Mouse (Mus musculus): ENCODE data around the gene Rev3l. TPM values are rescaled to one million over a fixed set of nuclear protein-coding genes. Genes with fewer than 3 reads are reported as not detected.
"Not testable (repeated sequence)": the region's sequence is repeated elsewhere in the genome, so short reads cannot be mapped to it uniquely, and the experiment has no call there.

Rev3l gene
- polyA plus RNA-seq, 1 experiment: 31.1 TPM

DNA sequence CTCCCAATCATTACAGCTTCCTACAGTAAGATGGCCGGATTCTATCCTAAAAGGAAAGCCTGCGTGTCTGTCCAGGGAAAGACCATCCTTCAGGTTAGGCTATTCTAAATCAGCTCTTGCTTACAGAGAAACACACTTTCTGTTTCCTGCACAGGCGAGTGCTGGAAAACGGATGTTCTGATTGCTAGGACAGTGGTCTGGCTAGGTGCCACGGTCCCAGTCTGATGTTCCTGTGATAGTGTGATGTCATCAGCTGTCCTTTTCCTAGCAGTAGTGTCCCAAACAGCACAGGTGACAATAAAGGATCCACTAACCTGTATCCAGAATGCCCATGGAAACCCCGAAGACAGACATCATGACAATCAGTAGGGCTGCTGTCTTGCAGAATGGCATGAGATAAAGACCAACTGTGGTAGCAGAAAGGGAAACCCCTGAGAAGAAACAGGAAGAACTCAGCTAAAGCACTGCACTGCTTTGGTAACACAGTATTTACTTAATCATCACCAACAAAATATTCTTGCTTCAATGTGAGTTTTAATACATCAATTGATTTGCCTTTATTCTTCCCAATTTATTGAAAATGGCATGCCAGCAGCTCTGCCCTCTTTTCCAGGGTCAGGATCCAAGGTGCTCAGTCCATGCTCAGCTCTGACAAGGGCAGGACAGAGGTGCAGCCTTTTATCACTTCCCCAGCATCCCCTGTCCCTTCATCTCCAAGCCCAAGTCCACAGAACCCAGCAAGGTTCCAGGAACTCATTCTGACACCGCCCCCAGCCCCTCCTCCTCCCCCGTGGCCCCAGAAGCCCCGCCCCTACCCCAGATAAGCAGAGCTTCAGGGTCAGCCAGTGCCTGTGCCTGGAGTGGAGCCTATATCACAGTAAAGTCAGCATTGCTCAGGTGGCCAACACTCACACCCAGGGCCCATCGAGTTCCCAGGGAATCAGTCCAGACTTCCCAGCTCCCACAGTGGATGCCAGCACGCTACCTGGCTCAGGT is 162.1 kb downstream of the Rev3l start:
- Histone ChIP-seq H3K27ac (ENCODE audit: insufficient read depth, low read length) (no peak overlapping the region), H3K4me3 (ENCODE audit: insufficient read depth, low read length) (no peak overlapping the region), H3K4me1 (ENCODE audit: control insufficient read depth, insufficient read depth, low read length) (no peaks in the 10 kb centered on the region; the same call in 1 of the 2 replicates)
- TF ChIP-seq POLR2A (IDR thresholded peaks at IDR 0.05; ENCODE audit: extremely low read depth, insufficient read depth, low read length) (no peak), CTCF (IDR thresholded peaks at IDR 0.05; ENCODE audit: extremely low read depth, insufficient read depth, low read length) (no peak)

DNA sequence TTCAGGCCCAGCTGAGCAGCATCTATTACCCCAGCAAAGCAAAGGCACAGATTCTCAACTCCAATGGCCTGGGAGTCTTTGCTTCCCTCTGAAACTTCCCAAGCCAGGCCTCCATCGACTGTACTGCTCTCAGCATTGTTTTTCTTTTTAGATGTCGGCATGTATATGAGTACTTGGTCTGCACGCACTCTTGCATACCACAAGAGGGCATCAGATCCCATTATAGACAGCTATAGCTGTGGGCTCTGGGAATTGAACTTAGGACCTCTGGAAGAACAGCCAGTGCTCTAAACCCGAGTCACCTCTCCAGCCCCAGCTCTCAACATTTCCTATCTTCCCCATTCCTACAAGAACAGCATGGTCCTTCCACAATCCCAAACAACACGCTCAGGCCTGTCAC is 164.6 kb downstream of the Rev3l start:
- Histone ChIP-seq H3K4me3 (ENCODE audit: insufficient read depth, low read length) (no peak overlapping the region), H3K27ac (ENCODE audit: insufficient read depth, low read length) (no peak overlapping the region), H3K4me1 (ENCODE audit: control insufficient read depth, insufficient read depth, low read length) (no peaks in the 10 kb centered on the region; the same call in 1 of the 2 replicates)
- TF ChIP-seq POLR2A (IDR thresholded peaks at IDR 0.05; ENCODE audit: extremely low read depth, insufficient read depth, low read length): no peak
- no peak for TF ChIP-seq CTCF (IDR thresholded peaks at IDR 0.05; ENCODE audit: extremely low read depth, insufficient read depth, low read length)

DNA sequence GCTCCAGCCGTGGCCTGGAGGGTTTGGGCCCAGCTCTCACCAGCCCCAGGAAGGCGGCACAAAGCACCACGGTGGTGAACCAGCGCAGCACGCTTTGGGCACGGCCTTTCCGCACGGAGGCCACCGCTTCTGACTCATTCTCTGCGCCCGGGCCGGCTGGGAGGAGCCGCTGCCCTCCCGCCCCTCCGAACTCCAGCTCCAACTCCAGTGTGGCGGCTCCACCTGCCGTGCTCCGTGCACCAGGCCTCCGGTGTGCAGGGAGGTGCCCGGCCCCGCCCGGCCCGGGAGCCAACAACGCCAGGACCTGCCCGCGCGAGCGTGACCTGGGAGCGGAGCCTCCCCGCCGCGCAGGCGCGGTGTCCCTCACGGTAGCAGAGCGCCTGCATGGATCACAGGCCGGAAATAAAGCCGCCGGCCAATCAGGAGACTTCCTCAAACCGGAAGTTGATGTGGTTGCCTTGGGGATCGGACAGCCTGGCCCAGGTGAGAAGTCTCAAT is 167.0 kb downstream of the Rev3l start, which contains the start of gene Mfsd4b4:
Mfsd4b4 (minus strand) TSS at position 365 of the 498 bp plus-strand sequence.
- TF ChIP-seq POLR2A (IDR thresholded peaks at IDR 0.05; ENCODE audit: extremely low read depth, insufficient read depth, low read length) (peak; percentile 90), CTCF (IDR thresholded peaks at IDR 0.05; ENCODE audit: extremely low read depth, insufficient read depth, low read length) (no peak)

DNA sequence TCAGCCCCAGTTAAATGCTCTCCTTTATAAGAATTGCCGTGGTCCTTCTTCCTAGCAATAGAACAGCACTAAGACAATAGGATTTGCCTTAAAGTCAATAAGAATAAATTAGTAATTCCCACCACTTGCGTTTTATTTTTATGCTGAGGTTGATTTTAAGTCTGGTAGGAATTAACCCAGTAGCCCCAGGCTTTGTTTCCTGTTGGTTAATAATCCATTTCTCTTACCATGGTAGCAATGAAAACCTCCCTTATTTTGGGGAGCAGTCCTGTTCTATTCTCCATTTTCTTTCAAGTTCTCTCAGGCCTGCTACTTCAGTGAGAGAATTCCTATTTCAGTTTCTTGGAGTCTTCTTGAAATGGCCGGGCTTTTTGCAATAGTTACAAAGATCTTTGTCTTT is 172.3 kb downstream of the Rev3l start:
- Histone ChIP-seq H3K4me1 (ENCODE audit: control insufficient read depth, insufficient read depth, low read length) (no peaks in the 10 kb centered on the region), H3K4me3 (ENCODE audit: insufficient read depth, low read length) (no peak overlapping the region), H3K27ac (ENCODE audit: insufficient read depth, low read length) (no peak overlapping the region)
- no peak for TF ChIP-seq CTCF (IDR thresholded peaks at IDR 0.05; ENCODE audit: extremely low read depth, insufficient read depth, low read length)
- no peak for TF ChIP-seq POLR2A (IDR thresholded peaks at IDR 0.05; ENCODE audit: extremely low read depth, insufficient read depth, low read length)

More for the DNA sequence above, 167.0 kb downstream of the Rev3l start, which contains the start of gene Mfsd4b4:
- H3K4me3 ChIP-seq (ENCODE audit: insufficient read depth, low read length): peak within 1 kb of the TSS; percentile 73
- peak within 1 kb of the TSS; percentile 79 for H3K27ac ChIP-seq (ENCODE audit: insufficient read depth, low read length)
- no peaks in the 10 kb centered on the region; the same call in 1 of the 2 replicates for H3K4me1 ChIP-seq (ENCODE audit: control insufficient read depth, insufficient read depth, low read length)

DNA sequence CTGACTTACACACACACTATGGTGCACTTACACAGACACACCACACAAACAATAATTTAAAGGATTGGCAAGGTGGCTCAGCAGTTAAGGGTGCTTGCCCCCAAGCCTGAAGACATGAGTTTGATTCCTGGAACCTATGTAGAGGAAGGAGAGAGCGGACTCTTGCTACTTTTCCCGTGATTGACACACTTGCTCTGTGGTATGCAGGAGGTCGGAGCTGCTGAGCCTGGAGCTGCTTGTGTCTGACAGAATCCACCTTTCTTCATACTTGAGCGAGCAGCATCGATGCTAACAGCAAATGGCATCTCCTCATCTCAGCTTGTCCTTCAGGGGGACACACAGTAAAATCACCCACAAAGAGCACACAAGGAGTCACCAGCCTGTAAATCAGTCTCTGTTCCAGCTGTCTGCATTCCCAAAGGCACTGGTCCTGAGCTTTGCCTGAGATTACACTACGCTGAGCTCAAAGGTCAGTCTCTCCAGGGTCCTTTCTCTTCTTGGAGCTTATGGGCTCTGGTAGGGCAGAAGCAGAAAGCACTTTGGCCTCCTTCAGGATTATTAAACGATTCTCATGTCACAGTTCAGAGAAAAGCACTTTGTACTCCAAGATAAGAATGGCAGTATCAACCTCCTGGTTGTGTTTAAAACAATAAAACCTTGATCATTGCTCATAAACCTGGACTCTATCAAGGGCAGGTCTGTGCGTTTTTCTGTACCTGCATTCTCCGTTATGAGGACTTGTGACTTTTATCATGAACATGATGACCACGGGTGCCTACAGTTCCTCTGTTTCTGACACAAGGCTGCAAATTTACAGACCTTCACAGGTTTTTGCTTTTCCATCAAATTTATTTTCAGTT is 175.1 kb downstream of the Rev3l start:
- TF ChIP-seq CTCF (IDR thresholded peaks at IDR 0.05; ENCODE audit: extremely low read depth, insufficient read depth, low read length) (no peak), POLR2A (IDR thresholded peaks at IDR 0.05; ENCODE audit: extremely low read depth, insufficient read depth, low read length) (no peak)
- Histone ChIP-seq H3K27ac (ENCODE audit: insufficient read depth, low read length) (no peak overlapping the region), H3K4me1 (ENCODE audit: control insufficient read depth, insufficient read depth, low read length) (no peaks in the 10 kb centered on the region), H3K4me3 (ENCODE audit: insufficient read depth, low read length) (no peak overlapping the region)

DNA sequence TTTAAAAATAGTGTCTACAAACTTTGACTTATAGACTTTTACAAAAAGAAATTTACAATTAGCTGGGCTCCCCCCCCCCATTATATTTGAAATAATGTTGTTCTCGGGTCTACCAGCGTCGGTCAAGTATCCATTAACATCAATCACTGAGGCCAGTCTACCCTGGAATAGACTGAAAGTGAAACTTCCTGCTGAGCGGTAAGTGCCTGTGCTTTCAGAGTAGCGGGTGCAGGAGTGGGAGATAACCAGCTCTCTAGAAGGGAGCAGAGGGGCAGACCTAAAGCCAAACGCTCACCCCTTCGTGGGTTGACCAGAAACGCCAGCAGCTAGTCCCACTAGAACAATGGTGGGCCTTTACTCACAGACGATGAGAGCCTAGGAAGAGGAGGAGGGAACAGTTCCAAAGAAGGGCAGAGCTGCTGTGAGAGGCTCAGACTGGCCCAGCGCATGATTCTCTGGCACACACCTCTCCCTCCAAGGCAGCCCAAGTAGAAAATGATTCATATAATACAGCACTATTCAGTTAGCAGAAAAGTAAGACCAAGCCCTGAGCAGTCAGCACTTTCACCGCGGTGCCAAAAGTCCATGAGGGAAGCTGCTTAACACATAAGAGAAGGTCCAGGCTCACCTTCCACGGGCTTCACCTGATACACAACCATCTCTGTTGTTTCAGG is 177.0 kb downstream of the Rev3l start:
- TF ChIP-seq CTCF (IDR thresholded peaks at IDR 0.05; ENCODE audit: extremely low read depth, insufficient read depth, low read length) (no peak), POLR2A (IDR thresholded peaks at IDR 0.05; ENCODE audit: extremely low read depth, insufficient read depth, low read length) (no peak)
- no peak overlapping the region for H3K27ac ChIP-seq (ENCODE audit: insufficient read depth, low read length)
- no peaks in the 10 kb centered on the region for H3K4me1 ChIP-seq (ENCODE audit: control insufficient read depth, insufficient read depth, low read length)
- no peak overlapping the region for H3K4me3 ChIP-seq (ENCODE audit: insufficient read depth, low read length)

DNA sequence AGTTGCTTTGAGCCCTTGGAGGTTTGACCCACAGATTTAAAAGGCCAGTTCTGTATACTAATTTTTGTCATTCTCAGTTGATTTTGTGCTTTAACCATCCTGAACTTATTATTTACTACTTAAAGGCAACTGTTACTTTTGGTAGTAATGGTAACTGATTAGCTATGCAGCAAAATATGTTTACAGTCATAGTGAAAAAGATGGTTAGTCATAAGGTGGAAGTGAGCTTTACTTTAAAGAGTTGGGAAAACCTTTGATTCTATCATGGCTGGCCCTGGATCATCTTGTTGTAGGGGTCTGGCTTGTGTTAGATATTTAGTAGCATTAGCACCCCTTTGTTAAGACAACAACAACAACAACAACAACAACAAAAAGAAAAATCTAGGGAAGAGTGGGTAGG is 180.7 kb downstream of the Rev3l start:
- TF ChIP-seq POLR2A (IDR thresholded peaks at IDR 0.05; ENCODE audit: extremely low read depth, insufficient read depth, low read length) (no peak), CTCF (IDR thresholded peaks at IDR 0.05; ENCODE audit: extremely low read depth, insufficient read depth, low read length) (no peak)
- Histone ChIP-seq H3K4me3 (ENCODE audit: insufficient read depth, low read length) (no peak overlapping the region), H3K27ac (ENCODE audit: insufficient read depth, low read length) (no peak overlapping the region), H3K4me1 (ENCODE audit: control insufficient read depth, insufficient read depth, low read length) (no peaks in the 10 kb centered on the region)

DNA sequence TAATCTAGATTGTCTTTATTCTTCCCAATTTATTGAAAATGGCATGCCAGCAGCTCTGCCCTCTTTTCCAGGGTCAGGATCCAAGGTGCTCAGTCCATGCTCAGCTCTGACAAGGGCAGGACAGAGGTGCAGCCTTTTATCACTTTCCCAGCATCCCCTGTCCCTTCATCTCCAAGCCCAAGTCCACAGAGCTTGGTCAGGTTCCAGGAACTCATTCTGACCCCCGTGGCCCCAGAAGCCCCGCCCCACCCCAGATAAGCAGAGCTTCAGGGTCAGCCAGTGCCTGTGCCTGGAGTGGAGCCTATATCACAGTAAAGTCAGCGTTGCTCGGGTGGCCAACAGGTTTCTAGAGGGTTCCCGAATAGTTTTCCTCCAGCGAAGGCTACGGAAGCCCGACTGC is 192.6 kb downstream of the Rev3l start:
- H3K27ac ChIP-seq (ENCODE audit: insufficient read depth, low read length); H3K4me1 ChIP-seq (ENCODE audit: control insufficient read depth, insufficient read depth, low read length); H3K4me3 ChIP-seq (ENCODE audit: insufficient read depth, low read length): not testable (repeated sequence)

Other genes with a start within 250 kb of the Rev3l start
- 1.0 and 1.3 TPM in 2 replicates for gene Traf3ip2, start 119.2 kb upstream of the Rev3l start, polyA plus RNA-seq (2012; rRNA removed)
- 10.5 and 12.7 TPM in 2 replicates for gene Mfsd4b4, start 167.1 kb downstream of the Rev3l start, polyA plus RNA-seq (2012; rRNA removed)
- not detected in 2 replicates for gene Mfsd4b2, start 194.8 kb downstream of the Rev3l start, polyA plus RNA-seq (2012; rRNA removed)
- not detected in 2 replicates for gene Mfsd4b3, start 228.0 kb downstream of the Rev3l start, polyA plus RNA-seq (2012; rRNA removed)

All from cortical plate, adult 2 months (tissue).